Mouse (Mus musculus): ENCODE measurements around the gene D230025D16Rik.

DNA sequence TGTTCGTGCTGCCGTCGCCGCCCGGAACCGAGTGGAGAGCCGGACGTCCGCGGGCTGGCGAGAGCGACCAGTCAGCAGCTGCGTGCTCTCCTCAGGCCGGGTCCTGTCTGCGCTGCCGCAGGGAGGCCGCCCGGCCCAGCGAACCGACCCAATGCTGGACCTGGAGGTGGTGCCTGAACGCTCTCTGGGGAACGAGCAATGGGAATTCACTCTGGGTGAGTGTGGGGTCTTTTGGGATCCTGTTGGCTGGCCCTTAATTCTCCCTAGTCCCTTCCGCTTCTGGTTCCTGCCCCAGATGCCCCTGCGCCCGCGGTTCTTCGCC lies 288 bp downstream of the D230025D16Rik start:
- TF ChIP-seq POLR2A (IDR thresholded peaks at IDR 0.05; ENCODE audit: insufficient read depth, low read depth, low read length): no peak; the same call in 1 of the 2 replicates
- TF ChIP-seq CTCF (IDR thresholded peaks at IDR 0.05; ENCODE audit: insufficient read depth, low read depth, low read length): no peak
